ENCODE assay signal across 9 mouse cellular contexts in genomic region chr2:153426931-153427330, GRCm38 (mm10).
DNase-seq lines count a peak whose midpoint lies in the region; ATAC-seq lines count a peak whose summit lies in the region.
"Had no signal": no experiment of that assay in that cellular context is flagged by ENCODE, and none has a peak within 500 bp of the region (broad histone marks: within the 10 kb centered on the region; RNA-seq: fewer than 3 reads in every experiment).

No protein-coding gene starts in this region.

- peak; percentile 23; the same call in 1 of the 2 replicates for ATAC-seq in heart, embryonic 11.5 days (replicated peaks; ENCODE audit: insufficient number of reproducible peaks, low FRiP score, low TSS enrichment)
- peak; percentile 27 for ATAC-seq in intestine, embryonic 16.5 days
- no peak for ATAC-seq in midbrain, embryonic 15.5 days (replicated peaks)

- H3K36me3 ChIP-seq in heart, embryonic 11.5 days (ENCODE audit: control insufficient read depth, insufficient read depth, low read length), result peaks cover 12% of the 10 kb centered on the region
- H3K36me3 ChIP-seq in intestine, embryonic 16.5 days (ENCODE audit: control insufficient read depth, insufficient read depth, low read length), result no peaks in the 10 kb centered on the region
- H3K36me3 ChIP-seq in midbrain, embryonic 15.5 days (replicated peaks), result peaks cover 27% of the 10 kb centered on the region

- no peak overlapping the region for H3K4me3 ChIP-seq in heart, embryonic 11.5 days (ENCODE audit: low read depth, low read length)
- no peak overlapping the region for H3K4me3 ChIP-seq in intestine, embryonic 16.5 days (ENCODE audit: low read length)
- no peak overlapping the region for H3K4me3 ChIP-seq in midbrain, embryonic 15.5 days

- H3K9me3 ChIP-seq in heart, embryonic 11.5 days (replicated peaks; ENCODE audit: control insufficient read depth, low read length), result no peaks in the 10 kb centered on the region
- H3K9me3 ChIP-seq in intestine, embryonic 16.5 days (ENCODE audit: control insufficient read depth, low read length), result no peaks in the 10 kb centered on the region
- no peaks in the 10 kb centered on the region for H3K9me3 ChIP-seq in midbrain, embryonic 15.5 days

- peak overlapping the region; percentile 37; the same call in 1 of the 2 replicates for H3K27ac ChIP-seq in heart, embryonic 11.5 days (ENCODE audit: low read depth, low read length)
- peak overlapping the region; percentile 73 for H3K27ac ChIP-seq in intestine, embryonic 16.5 days (ENCODE audit: low read length)
- peak overlapping the region; percentile 69 for H3K27ac ChIP-seq in midbrain, embryonic 15.5 days

- 8% methylated on average over 2 of the region's 2 CpGs for WGBS in heart, embryonic 11.5 days (ENCODE audit: insufficient replicate concordance)
- 15% methylated on average over 2 of the region's 2 CpGs for WGBS in intestine, embryonic 16.5 days
- WGBS in midbrain, embryonic 15.5 days, result 15% methylated on average over 2 of the region's 2 CpGs

- peak overlapping the region; percentile 22; the same call in 1 of the 2 replicates for H3K9ac ChIP-seq in heart, embryonic 11.5 days (ENCODE audit: low read depth, low read length)
- H3K9ac ChIP-seq in intestine, embryonic 16.5 days (ENCODE audit: low read depth, low read length), result 0 out of 2 replicates have a peak overlapping the region, but pooled peaks have one; percentile 2
- H3K9ac ChIP-seq in midbrain, embryonic 15.5 days, result no peak overlapping the region

- H3K4me1 ChIP-seq in heart, embryonic 11.5 days (ENCODE audit: control insufficient read depth, insufficient read depth, low read length), result peaks cover 82% of the 10 kb centered on the region
- H3K4me1 ChIP-seq in intestine, embryonic 16.5 days (ENCODE audit: control insufficient read depth, insufficient read depth, low read length), result peaks cover 73% of the 10 kb centered on the region
- peaks cover 52% of the 10 kb centered on the region for H3K4me1 ChIP-seq in midbrain, embryonic 15.5 days

- no peaks in the 10 kb centered on the region for H3K27me3 ChIP-seq in heart, embryonic 11.5 days (ENCODE audit: control insufficient read depth, insufficient read depth, low read length)
- H3K27me3 ChIP-seq in intestine, embryonic 16.5 days (replicated peaks; ENCODE audit: control insufficient read depth, insufficient read depth, low read length), result no peaks in the 10 kb centered on the region
- H3K27me3 ChIP-seq in midbrain, embryonic 15.5 days (replicated peaks), result no peaks in the 10 kb centered on the region

- DNase-seq in heart, postnatal 4 days, result no peak
- DNase-seq in embryo, embryonic 9.5 days (ENCODE audit: extremely low spot score), result peak; percentile 53
- DNase-seq in cerebellum, postnatal 36 days, result no peak
- no peak for DNase-seq in adrenal gland, adult 8-10 months
- DNase-seq in right cerebral cortex, postnatal 14 days, result no peak
- DNase-seq: lung, postnatal 4 days had no signal

- H3K4me2 ChIP-seq in heart, embryonic 11.5 days, result no peak overlapping the region
- H3K4me2 ChIP-seq in intestine, embryonic 16.5 days (ENCODE audit: low read depth, low read length), result peak overlapping the region; percentile 15; the same call in 1 of the 2 replicates
- H3K4me2 ChIP-seq in midbrain, embryonic 15.5 days, result no peak overlapping the region
